Mouse (Mus musculus): ENCODE measurements around the gene Isca2. TPM values are rescaled to one million over a fixed set of nuclear protein-coding genes. Genes with fewer than 3 reads are reported as not detected.
A peak's percentile ranks its signal among the peaks of the same experiment; 100 is the strongest.

The Isca2 gene
- total and polyA plus RNA-seq, 2 experiments from 2014 or later = 68.1 to 114 TPM

- no peak for ATAC-seq
- H3K4me2 ChIP-seq (ENCODE audit: low read depth) = no peak overlapping the region
These were observed 27.4 kb upstream of the Isca2 start for GRCm38 (mm10) chr12:84745700-84746099.

GRCm38 (mm10) chr12:84748134-84748533 lies 24.9 kb upstream of the Isca2 start:
- DNase-seq (no peak), ATAC-seq (no peak)
- Histone ChIP-seq H3K4me1 (ENCODE audit: insufficient read depth) (peaks cover 12% of the 10 kb centered on the region), H3K36me3 (ENCODE audit: insufficient read depth) (no peaks in the 10 kb centered on the region), H3K4me3 (ENCODE audit: low read depth, low read length) (no peak overlapping the region), H3K27ac (ENCODE audit: low read depth, low read length) (no peak overlapping the region), H3K27me3 (ENCODE audit: insufficient read depth, low read length) (no peaks in the 10 kb centered on the region), H3K9me3 (ENCODE audit: low read length) (no peaks in the 10 kb centered on the region), H3K4me2 (ENCODE audit: low read depth) (no peak overlapping the region), H3K9ac (no peak overlapping the region)
- no peak for TF ChIP-seq CTCF (IDR thresholded peaks at IDR 0.05; ENCODE audit: low read depth)
- 78% methylated on average over 3 of the region's 3 CpGs for WGBS

More at GRCm38 (mm10) chr12:84745700-84746099, 27.4 kb upstream of the Isca2 start:
- no peak overlapping the region for H3K27ac ChIP-seq (ENCODE audit: low read depth, low read length)
- 65% methylated on average over 4 of the region's 4 CpGs for WGBS
- no peaks in the 10 kb centered on the region for H3K9me3 ChIP-seq (ENCODE audit: low read length)
- H3K27me3 ChIP-seq (ENCODE audit: insufficient read depth, low read length) = no peaks in the 10 kb centered on the region
- TF ChIP-seq CTCF (IDR thresholded peaks at IDR 0.05; ENCODE audit: low read depth) = no peak
- H3K4me3 ChIP-seq (ENCODE audit: low read depth, low read length) = no peak overlapping the region
- no peaks in the 10 kb centered on the region for H3K4me1 ChIP-seq (ENCODE audit: insufficient read depth)
- no peak for DNase-seq
- no peak overlapping the region for H3K9ac ChIP-seq
- no peaks in the 10 kb centered on the region for H3K36me3 ChIP-seq (ENCODE audit: insufficient read depth)

GRCm38 (mm10) chr12:84750661-84751060 lies 22.4 kb upstream of the Isca2 start:
- H3K4me3 ChIP-seq (ENCODE audit: low read depth, low read length) = no peak overlapping the region
- no peak overlapping the region for H3K4me2 ChIP-seq (ENCODE audit: low read depth)
- DNase-seq = no peak
- TF ChIP-seq CTCF (IDR thresholded peaks at IDR 0.05; ENCODE audit: low read depth) = no peak
- no peaks in the 10 kb centered on the region for H3K27me3 ChIP-seq (ENCODE audit: insufficient read depth, low read length)
- H3K9ac ChIP-seq = no peak overlapping the region
- H3K27ac ChIP-seq (ENCODE audit: low read depth, low read length) = no peak overlapping the region
- no peaks in the 10 kb centered on the region for H3K9me3 ChIP-seq (ENCODE audit: low read length)
- H3K4me1 ChIP-seq (ENCODE audit: insufficient read depth) = peaks cover 12% of the 10 kb centered on the region
- H3K36me3 ChIP-seq (ENCODE audit: insufficient read depth) = peaks cover 3% of the 10 kb centered on the region; the same call in 1 of the 2 replicates
- no peak for ATAC-seq
- 86% methylated on average over 14 of the region's 14 CpGs for WGBS

DNA sequence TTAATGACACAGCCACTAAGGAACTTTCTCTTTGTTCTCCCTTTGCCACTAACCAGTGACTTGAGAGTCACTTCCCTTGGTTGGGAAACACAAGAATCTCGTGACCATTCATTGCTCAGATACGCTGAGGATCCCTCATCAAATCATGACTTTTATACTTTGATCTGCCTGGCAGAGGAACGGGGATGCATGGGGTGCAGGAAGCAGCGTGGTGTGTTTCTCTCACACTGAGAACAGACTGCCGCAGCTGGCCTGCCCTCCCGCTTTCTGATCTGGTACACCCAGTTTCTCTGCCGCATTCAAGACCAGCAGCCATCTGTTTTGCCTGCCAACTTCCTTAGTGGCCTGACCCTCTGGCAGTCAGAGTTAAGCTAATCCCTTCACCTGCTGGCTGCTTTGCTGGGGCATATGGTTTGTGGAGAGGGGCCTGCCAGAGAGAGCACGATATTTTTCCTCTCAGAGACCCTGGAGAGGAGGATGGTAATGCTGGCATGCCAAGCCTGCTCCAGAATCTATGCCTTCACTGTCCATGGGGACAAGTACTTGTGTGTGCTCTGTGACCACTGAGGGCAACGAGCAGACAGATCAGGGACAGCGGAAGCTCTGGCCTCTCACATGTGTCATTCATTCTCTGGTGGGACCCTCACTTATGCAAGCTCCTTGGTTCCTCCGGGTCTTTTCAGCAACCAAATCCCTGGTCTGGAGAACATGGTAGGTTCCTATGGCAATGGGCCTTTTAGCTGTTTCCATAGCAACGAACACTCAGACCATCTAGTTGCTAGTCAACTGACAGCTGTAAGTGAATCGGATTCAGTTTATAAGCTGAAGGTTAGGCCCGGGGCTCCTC lies 20.7 kb upstream of the Isca2 start:
- Histone ChIP-seq H3K4me1 (ENCODE audit: insufficient read depth) (peaks cover 12% of the 10 kb centered on the region), H3K36me3 (ENCODE audit: insufficient read depth) (peaks cover 16% of the 10 kb centered on the region; the same call in 1 of the 2 replicates), H3K4me2 (ENCODE audit: low read depth) (no peak overlapping the region), H3K4me3 (ENCODE audit: low read depth, low read length) (no peak overlapping the region), H3K27ac (ENCODE audit: low read depth, low read length) (peak overlapping the region; percentile 72), H3K9me3 (ENCODE audit: low read length) (no peaks in the 10 kb centered on the region), H3K9ac (no peak overlapping the region), H3K27me3 (ENCODE audit: insufficient read depth, low read length) (no peaks in the 10 kb centered on the region)
- 19% methylated on average over 14 of the region's 14 CpGs for WGBS
- ATAC-seq (peak; percentile 84), DNase-seq (peak; percentile 82)
- TF ChIP-seq CTCF (IDR thresholded peaks at IDR 0.05; ENCODE audit: low read depth) = no peak

DNA sequence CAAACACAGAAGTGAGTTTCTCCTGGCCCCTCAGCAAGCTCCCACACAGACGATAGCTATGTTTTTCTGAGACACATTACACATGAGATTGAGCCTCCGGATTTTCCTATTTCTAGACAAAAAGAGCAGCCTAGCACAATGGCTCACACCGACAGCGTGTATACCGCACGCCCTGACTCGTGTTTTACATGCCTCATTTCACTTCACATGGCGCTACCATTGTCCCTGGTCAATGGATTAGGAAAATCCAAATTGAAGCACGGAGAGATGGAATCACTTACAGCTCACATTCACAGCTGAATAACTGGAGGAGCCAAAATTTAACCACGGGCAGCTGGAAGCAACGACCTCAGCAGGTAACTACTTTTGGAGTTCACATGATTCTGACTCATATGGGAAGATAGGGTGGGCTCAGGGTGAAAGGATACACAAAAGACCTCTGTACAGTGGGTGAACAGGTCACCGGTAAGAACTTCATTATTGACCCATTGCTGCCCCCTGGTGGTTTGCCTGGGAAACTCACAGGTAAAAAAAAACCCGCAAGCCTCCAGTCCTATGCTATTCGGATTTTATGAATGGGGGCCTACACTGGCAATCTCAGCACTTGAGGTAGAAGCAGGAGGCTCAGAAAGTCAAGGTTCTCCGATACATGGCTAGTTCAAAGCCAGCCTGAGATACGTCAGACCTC lies 17.9 kb upstream of the Isca2 start:
- Histone ChIP-seq H3K4me2 (ENCODE audit: low read depth) (no peak overlapping the region), H3K36me3 (ENCODE audit: insufficient read depth) (peaks cover 32% of the 10 kb centered on the region), H3K9me3 (ENCODE audit: low read length) (no peaks in the 10 kb centered on the region), H3K4me3 (ENCODE audit: low read depth, low read length) (no peak overlapping the region), H3K27me3 (ENCODE audit: insufficient read depth, low read length) (no peaks in the 10 kb centered on the region), H3K9ac (no peak overlapping the region), H3K4me1 (ENCODE audit: insufficient read depth) (peaks cover 12% of the 10 kb centered on the region), H3K27ac (ENCODE audit: low read depth, low read length) (no peak overlapping the region)
- peak; percentile 79 for TF ChIP-seq CTCF (IDR thresholded peaks at IDR 0.05; ENCODE audit: low read depth)
- DNase-seq = peak; percentile 80
- 20% methylated on average over 16 of the region's 16 CpGs for WGBS
- ATAC-seq = peak; percentile 50

DNA sequence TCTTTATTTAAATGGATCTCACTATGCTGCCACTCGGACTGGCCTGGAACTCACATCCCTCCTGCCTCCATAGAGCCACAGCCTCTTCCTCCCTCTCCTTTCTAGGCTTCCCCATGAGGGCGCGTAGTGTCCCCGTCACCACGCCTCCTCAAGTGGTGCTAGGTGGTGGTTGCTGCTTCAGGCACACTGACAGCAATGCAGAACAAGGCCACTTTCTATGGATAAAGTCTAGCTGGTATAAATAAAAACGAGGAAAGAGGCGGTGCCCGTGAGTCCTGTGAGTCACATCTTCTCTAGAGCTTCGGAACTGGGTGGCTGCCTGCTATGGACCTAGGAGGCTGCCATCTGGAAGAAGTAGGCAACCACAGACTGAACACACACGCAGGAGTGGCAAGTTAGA lies 17.0 kb upstream of the Isca2 start:
- WGBS = 93% methylated on average over 10 of the region's 10 CpGs
- no peaks in the 10 kb centered on the region for H3K9me3 ChIP-seq (ENCODE audit: low read length)
- H3K4me2 ChIP-seq (ENCODE audit: low read depth) = no peak overlapping the region
- no peak for TF ChIP-seq CTCF (IDR thresholded peaks at IDR 0.05; ENCODE audit: low read depth)
- peaks cover 12% of the 10 kb centered on the region for H3K4me1 ChIP-seq (ENCODE audit: insufficient read depth)
- H3K4me3 ChIP-seq (ENCODE audit: low read depth, low read length) = no peak overlapping the region
- ATAC-seq (no peak), DNase-seq (no peak)
- no peak overlapping the region for H3K27ac ChIP-seq (ENCODE audit: low read depth, low read length)
- H3K36me3 ChIP-seq (ENCODE audit: insufficient read depth) = peaks cover 40% of the 10 kb centered on the region
- no peak overlapping the region for H3K9ac ChIP-seq
- H3K27me3 ChIP-seq (ENCODE audit: insufficient read depth, low read length) = no peaks in the 10 kb centered on the region

GRCm38 (mm10) chr12:84759063-84759462 lies 14.0 kb upstream of the Isca2 start:
- ATAC-seq = no peak
- no peak overlapping the region for H3K4me2 ChIP-seq (ENCODE audit: low read depth)
- no peaks in the 10 kb centered on the region for H3K9me3 ChIP-seq (ENCODE audit: low read length)
- peak; percentile 58 for TF ChIP-seq CTCF (IDR thresholded peaks at IDR 0.05; ENCODE audit: low read depth)
- H3K4me1 ChIP-seq (ENCODE audit: insufficient read depth) = no peaks in the 10 kb centered on the region
- H3K27me3 ChIP-seq (ENCODE audit: insufficient read depth, low read length) = no peaks in the 10 kb centered on the region
- WGBS = 81% methylated on average over 2 of the region's 2 CpGs
- H3K4me3 ChIP-seq (ENCODE audit: low read depth, low read length) = no peak overlapping the region
- DNase-seq = peak; percentile 57
- H3K9ac ChIP-seq = no peak overlapping the region
- peaks cover 58% of the 10 kb centered on the region for H3K36me3 ChIP-seq (ENCODE audit: insufficient read depth)
- no peak overlapping the region for H3K27ac ChIP-seq (ENCODE audit: low read depth, low read length)
